In genomic region chr3:142475913-142476312, GRCm38 (mm10) we compare ENCODE assay signal across 8 mouse cellular contexts. TPM values are rescaled to one million over a fixed set of nuclear protein-coding genes. Genes with fewer than 3 reads are reported as not detected.
A peak's percentile ranks its signal among the peaks of the same experiment; 100 is the strongest.
DNase-seq lines count a peak whose midpoint lies in the region; ATAC-seq lines count a peak whose summit lies in the region.

No protein-coding gene starts in this region.

- H3K4me2 ChIP-seq in midbrain, embryonic 12.5 days (replicated peaks): no peak overlapping the region
- no peak overlapping the region for H3K4me2 ChIP-seq in midbrain, embryonic 16.5 days (ENCODE audit: low read length)
- no peak overlapping the region for H3K4me2 ChIP-seq in hindbrain, embryonic 13.5 days

- no peak overlapping the region for H3K4me3 ChIP-seq in midbrain, embryonic 12.5 days
- no peak overlapping the region for H3K4me3 ChIP-seq in midbrain, embryonic 16.5 days (ENCODE audit: low read depth, low read length)
- no peak overlapping the region for H3K4me3 ChIP-seq in hindbrain, embryonic 13.5 days

- H3K36me3 ChIP-seq in midbrain, embryonic 12.5 days: no peaks in the 10 kb centered on the region
- H3K36me3 ChIP-seq in midbrain, embryonic 16.5 days (ENCODE audit: control insufficient read depth, insufficient read depth, low read length): no peaks in the 10 kb centered on the region
- H3K36me3 ChIP-seq in hindbrain, embryonic 13.5 days: no peaks in the 10 kb centered on the region

- 0 out of 2 replicates have a peak, but pooled peaks have one; percentile 39 for ATAC-seq in midbrain, embryonic 12.5 days (ENCODE audit: low FRiP score, low read depth)
- no peak for ATAC-seq in midbrain, embryonic 16.5 days
- peak; percentile 50 for ATAC-seq in activated CD4-positive, CD25-positive, alpha-beta regulatory T cell, adult 4 months
- 0 out of 2 replicates have a peak, but pooled peaks have one; percentile 21 for ATAC-seq in hindbrain, embryonic 13.5 days (ENCODE audit: low FRiP score)
- no peak for ATAC-seq in monocyte, adult 5-6 weeks (replicated peaks; ENCODE audit: insufficient number of reproducible peaks, low FRiP score, low TSS enrichment, poor library complexity, severe bottlenecking)

- no peaks in the 10 kb centered on the region for H3K27me3 ChIP-seq in midbrain, embryonic 12.5 days
- no peaks in the 10 kb centered on the region for H3K27me3 ChIP-seq in midbrain, embryonic 16.5 days (ENCODE audit: control insufficient read depth, insufficient read depth, low read depth, low read length)
- no peaks in the 10 kb centered on the region for H3K27me3 ChIP-seq in hindbrain, embryonic 13.5 days

- intact Hi-C loops in left cerebral cortex, postnatal 25 days (cut with DNase I): loop anchor here (10.0 kb wide), 1 partner anchor 611 kb away; no protein-coding TSS in a partner anchor

- H3K4me1 ChIP-seq in midbrain, embryonic 12.5 days: no peaks in the 10 kb centered on the region
- H3K4me1 ChIP-seq in midbrain, embryonic 16.5 days (ENCODE audit: control insufficient read depth, insufficient read depth, low read length): no peaks in the 10 kb centered on the region
- H3K4me1 ChIP-seq in hindbrain, embryonic 13.5 days (replicated peaks): no peaks in the 10 kb centered on the region

- no peak overlapping the region for H3K27ac ChIP-seq in midbrain, embryonic 12.5 days (replicated peaks)
- no peak overlapping the region for H3K27ac ChIP-seq in midbrain, embryonic 16.5 days (ENCODE audit: low read length)
- no peak overlapping the region for H3K27ac ChIP-seq in hindbrain, embryonic 13.5 days

- H3K9me3 ChIP-seq in midbrain, embryonic 12.5 days: no peaks in the 10 kb centered on the region
- no peaks in the 10 kb centered on the region for H3K9me3 ChIP-seq in midbrain, embryonic 16.5 days (replicated peaks; ENCODE audit: control insufficient read depth, low read length, poor library complexity, severe bottlenecking)
- H3K9me3 ChIP-seq in hindbrain, embryonic 13.5 days: peaks cover 2% of the 10 kb centered on the region; the same call in 1 of the 2 replicates

- WGBS in midbrain, embryonic 12.5 days: 28% methylated on average over 4 of the region's 4 CpGs
- WGBS in midbrain, embryonic 16.5 days: 22% methylated on average over 4 of the region's 4 CpGs
- 34% methylated on average over 4 of the region's 4 CpGs for WGBS in hindbrain, embryonic 13.5 days

- DNase-seq in embryo, embryonic 9.5 days (ENCODE audit: extremely low spot score): peak; percentile 58
- peak; percentile 57 to 61 for DNase-seq in left cerebral cortex, postnatal 25 days (ENCODE audit: low spot score in 2 of 2)
- DNase-seq in retina, adult 2 months (ENCODE audit: low read depth, low spot score): peak; percentile 29

- H3K9ac ChIP-seq in midbrain, embryonic 12.5 days (replicated peaks): no peak overlapping the region
- H3K9ac ChIP-seq in midbrain, embryonic 16.5 days (ENCODE audit: low read depth, low read length): no peak overlapping the region
- H3K9ac ChIP-seq in hindbrain, embryonic 13.5 days: no peak overlapping the region

RNA-seq across cellular contexts. Expression of gene Gbp5, which starts 17.9 kb away (rescaled TPM):
- polyA plus RNA-seq in midbrain, embryonic 12.5 days (2016; fragmentation: Nextera tagmentation; extraction: Ambion mirVana): not detected in 2 replicates
- 0.19 and 0.20 TPM in 2 replicates for polyA plus RNA-seq in midbrain, embryonic 16.5 days (2015; fragmentation: Nextera tagmentation; extraction: Ambion mirVana)
- 10 to 100 TPM; 10.1 to 14.4 TPM for polyA plus RNA-seq in activated CD4-positive, CD25-positive, alpha-beta regulatory T cell, adult 4 months (2017; shearing (Covaris generic))
- polyA plus RNA-seq in hindbrain, embryonic 13.5 days (2015; fragmentation: Nextera tagmentation; extraction: Ambion mirVana): 0.13 TPM in 1 of 2 replicates, not detected in the other
- 1 to 10 TPM; 1.7 to 2.1 TPM for total RNA-seq in left cerebral cortex, postnatal 25 days (2021)
- 12.7 to 31.6 TPM (median 16.9 TPM) in 3 replicates for total RNA-seq in monocyte, adult 5-6 weeks (2017)

RNA-seq across cellular contexts. Expression of gene Gbp7, which starts 54.2 kb away (rescaled TPM):
- polyA plus RNA-seq in midbrain, embryonic 12.5 days (2016; fragmentation: Nextera tagmentation; extraction: Ambion mirVana): 1.8 and 2.3 TPM in 2 replicates
- polyA plus RNA-seq in midbrain, embryonic 16.5 days (2015; fragmentation: Nextera tagmentation; extraction: Ambion mirVana): 1.9 and 2.1 TPM in 2 replicates
- polyA plus RNA-seq in activated CD4-positive, CD25-positive, alpha-beta regulatory T cell, adult 4 months (2017; shearing (Covaris generic)): 100 to 1,000 TPM; 226 to 256 TPM
- polyA plus RNA-seq in hindbrain, embryonic 13.5 days (2015; fragmentation: Nextera tagmentation; extraction: Ambion mirVana): 1.7 TPM in 2 replicates
- total RNA-seq in left cerebral cortex, postnatal 25 days (2021): 1 to 10 TPM; 2.4 to 2.6 TPM
- 13.6 to 60.0 TPM (median 22.9 TPM) in 3 replicates for total RNA-seq in monocyte, adult 5-6 weeks (2017)

Comparison
In these comparisons a context has a peak if more than half of its experiments do, and no peak if none do; other contexts are left out.
1. ATAC-seq: peak in midbrain, embryonic 12.5 days (single experiment), activated CD4-positive, CD25-positive, alpha-beta regulatory T cell, adult 4 months (single experiment) and hindbrain, embryonic 13.5 days (single experiment); none in midbrain, embryonic 16.5 days (single experiment) and monocyte, adult 5-6 weeks (single experiment).
2. RNA of gene Gbp7, which starts 54.2 kb away (polyA plus RNA-seq): 226 to 256 TPM in activated CD4-positive, CD25-positive, alpha-beta regulatory T cell, adult 4 months; 1.8 to 2.3 TPM in midbrain, embryonic 12.5 days, 1.9 to 2.1 TPM in midbrain, embryonic 16.5 days and 1.7 TPM in hindbrain, embryonic 13.5 days; every median in the first group is over 10 times any median in the second.
3. Peak in every context shown above with its lines, with median percentiles within 50 percentile points of each other: DNase-seq.